Mouse (Mus musculus): ENCODE results near the gene Arl14.

DNA sequence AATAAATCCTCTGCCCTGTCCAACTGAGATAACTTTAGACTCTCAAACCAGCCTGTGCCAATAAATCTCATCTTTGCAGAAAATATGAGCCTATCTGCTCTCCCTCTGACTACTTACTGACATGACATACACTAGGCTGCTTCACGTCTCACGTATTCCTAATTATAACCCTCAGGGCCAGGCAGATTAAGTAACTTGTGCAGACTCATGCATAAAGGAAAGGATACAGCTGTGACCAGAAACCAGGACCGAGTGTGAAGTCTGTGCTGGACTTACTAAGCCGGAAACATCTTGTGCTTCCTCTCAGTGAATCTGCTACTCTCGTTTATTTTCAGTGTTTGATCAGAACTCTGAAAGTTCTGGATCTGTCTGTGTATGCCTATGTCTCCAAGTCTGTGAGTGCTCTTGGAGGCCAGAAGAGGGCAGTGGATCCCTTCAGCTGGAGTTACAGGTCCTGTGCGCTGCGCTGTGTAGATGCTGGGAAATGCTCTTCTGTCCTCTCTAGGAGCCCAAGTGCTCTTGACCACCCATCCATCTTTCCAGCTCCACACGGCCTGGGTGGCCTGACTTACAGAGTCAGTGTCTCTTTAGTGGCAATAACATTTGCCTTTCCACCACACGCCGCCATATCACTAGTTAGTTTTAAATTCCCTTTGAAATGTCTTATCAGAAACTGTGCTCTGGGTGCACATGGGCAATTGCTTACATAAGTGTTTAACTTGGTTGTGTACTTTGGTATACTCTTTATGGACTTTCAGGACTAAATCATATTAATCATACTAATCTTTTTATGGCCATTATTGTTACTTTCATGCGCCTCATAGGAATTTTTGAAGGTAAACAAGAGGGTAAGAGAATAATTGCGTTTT lies 13.5 kb upstream of the Arl14 start:
- peak; percentile 84; the same call in 1 of the 2 replicates for TF ChIP-seq CTCF (IDR thresholded peaks at IDR 0.05; ENCODE audit: extremely low read depth, insufficient read length, insufficient replicate concordance, low read depth, low read length)
- TF ChIP-seq POLR2A (IDR thresholded peaks at IDR 0.05; ENCODE audit: low read depth, low read length): no peak

Data from small intestine, adult 2 months (tissue).